Mouse (Mus musculus) kidney, postnatal 0 days (tissue): ENCODE results near the gene Nampt. TPM values are rescaled to one million over a fixed set of nuclear protein-coding genes. Genes with fewer than 3 reads are reported as not detected.
"Not testable (repeated sequence)": the region's sequence is repeated elsewhere in the genome, so short reads cannot be mapped to it uniquely, and the experiment has no call there.

ENCODE experiments used
- ATAC-seq: fragments of 200-750 bp; cut with Nextera tagmentation; replicated peaks from 2 replicates; pipeline ENCODE4 v1.8.0; 2017; ENCODE audit warnings: low read depth, moderate number of reproducible peaks, moderate TSS enrichment, moderate library complexity; ENCODE audit not compliant: low FRiP score
- DNase-seq: peaks from one replicate; pipeline ENCODE4 v3.0.0-alpha.2; 2016; ENCODE audit warnings: low spot score
- H3K27ac ChIP-seq: fragments of 300-500 bp; sonication (generic); 2 replicates; pipeline ENCODE4 v1.5.1; 2014; ENCODE audit warnings: mild to moderate bottlenecking
- H3K27me3 ChIP-seq: fragments of 300-500 bp; sonication (generic); 2 replicates; pipeline ENCODE4 v1.6.1; 2014; ENCODE audit warnings: low read length, mixed read lengths; ENCODE audit not compliant: insufficient read depth
- H3K36me3 ChIP-seq: fragments of 300-500 bp; sonication (generic); 2 replicates; pipeline ENCODE4 v1.6.1; 2014; ENCODE audit warnings: low read length, mixed read lengths; ENCODE audit not compliant: insufficient read depth
- H3K4me1 ChIP-seq: fragments of 300-500 bp; sonication (generic); replicated peaks from 2 replicates; pipeline ENCODE4 v1.6.1; 2014; ENCODE audit warnings: antibody characterized with exemption, low read length, mixed read lengths; ENCODE audit not compliant: insufficient read depth
- H3K4me2 ChIP-seq: fragments of 300-500 bp; sonication (generic); 2 replicates; pipeline ENCODE4 v1.6.1; 2014; ENCODE audit warnings: mild to moderate bottlenecking, low read length, moderate library complexity, mixed read lengths
- H3K4me3 ChIP-seq: fragments of 300-500 bp; sonication (generic); replicated peaks from 2 replicates; pipeline ENCODE4 v1.5.1; 2014; ENCODE audit warnings: low read depth, low read length
- H3K9ac ChIP-seq: fragments of 300-500 bp; sonication (generic); 2 replicates; pipeline ENCODE4 v1.6.1; 2014; ENCODE audit warnings: low read depth, low read length
- H3K9me3 ChIP-seq: fragments of 300-500 bp; sonication (generic); replicated peaks from 2 replicates; pipeline ENCODE4 v1.6.1; 2016; ENCODE audit warnings: low read length, inconsistent platforms, mixed read lengths
- CTCF ChIP-seq: IDR thresholded peaks from 2 replicates; pipeline ENCODE4 v1.5.1; 2016; ENCODE audit warnings: antibody characterized with exemption, low read depth, mild to moderate bottlenecking, moderate library complexity
- WGBS: fragments of 180-500 bp; shearing (Covaris S2); extraction: QIAGEN DNeasy Blood & Tissue Kit; methylation state at CpG from one replicate; pipeline ENCODE4 v1.1.7; 2014; 5-methylcytosine and 5-hydroxymethylcytosine counted together
- polyA plus RNA-seq: library from polyadenylated mRNA; unstranded; fragments of >200 nt; fragmentation: Nextera tagmentation; extraction: Ambion mirVana; gene quantifications from 2 replicates; pipeline ENCODE4 v1.2.1, GENCODE M21; 2015

The Nampt gene
- polyA plus RNA-seq, 1 experiment from 2014 or later = 26.8 TPM

- ATAC-seq = no peak
- Histone ChIP-seq H3K9ac (no peak overlapping the region), H3K36me3 (no peaks in the 10 kb centered on the region), H3K4me2 (no peak overlapping the region), H3K9me3 (no peaks in the 10 kb centered on the region), H3K4me1 (no peaks in the 10 kb centered on the region), H3K27ac (no peak overlapping the region), H3K4me3 (no peak overlapping the region), H3K27me3 (no peaks in the 10 kb centered on the region)
- WGBS = 82% methylated on average over 3 of the region's 3 CpGs
- no peak for TF ChIP-seq CTCF
- DNase-seq = no peak
Measured at GRCm38 (mm10) chr12:32879371-32879770, 60.0 kb downstream of the Nampt start.

GRCm38 (mm10) chr12:32884356-32884755 is 65.0 kb downstream of the Nampt start:
- 54% methylated on average over 9 of the region's 9 CpGs for WGBS
- ATAC-seq = no peak
- no peaks in the 10 kb centered on the region for H3K4me1 ChIP-seq
- no peak for TF ChIP-seq CTCF
- H3K9me3 ChIP-seq = no peaks in the 10 kb centered on the region
- no peak for DNase-seq
- H3K27ac ChIP-seq = no peak overlapping the region
- H3K4me3 ChIP-seq = no peak overlapping the region
- H3K4me2 ChIP-seq = no peak overlapping the region
- H3K36me3 ChIP-seq = no peaks in the 10 kb centered on the region
- H3K9ac ChIP-seq = no peak overlapping the region
- no peaks in the 10 kb centered on the region for H3K27me3 ChIP-seq

GRCm38 (mm10) chr12:32885041-32885440 is 65.7 kb downstream of the Nampt start:
- WGBS = 28% methylated on average over 2 of the region's 2 CpGs
- TF ChIP-seq CTCF = no peak
- no peak for DNase-seq

GRCm38 (mm10) chr12:32886353-32886752 is 67.0 kb downstream of the Nampt start:
- no peaks in the 10 kb centered on the region for H3K36me3 ChIP-seq
- no peak overlapping the region for H3K27ac ChIP-seq
- WGBS = 67% methylated on average over 2 of the region's 2 CpGs
- TF ChIP-seq CTCF = no peak
- H3K4me1 ChIP-seq = no peaks in the 10 kb centered on the region
- no peak for DNase-seq
- H3K27me3 ChIP-seq = no peaks in the 10 kb centered on the region
- no peaks in the 10 kb centered on the region for H3K9me3 ChIP-seq
- H3K4me2 ChIP-seq = no peak overlapping the region
- no peak for ATAC-seq
- no peak overlapping the region for H3K4me3 ChIP-seq
- H3K9ac ChIP-seq = no peak overlapping the region

More at GRCm38 (mm10) chr12:32885041-32885440, 65.7 kb downstream of the Nampt start:
- H3K9ac ChIP-seq = no peak overlapping the region
- H3K4me1 ChIP-seq = no peaks in the 10 kb centered on the region
- no peak for ATAC-seq
- no peak overlapping the region for H3K4me3 ChIP-seq
- H3K9me3 ChIP-seq = no peaks in the 10 kb centered on the region
- no peak overlapping the region for H3K4me2 ChIP-seq
- no peaks in the 10 kb centered on the region for H3K27me3 ChIP-seq
- no peak overlapping the region for H3K27ac ChIP-seq
- no peaks in the 10 kb centered on the region for H3K36me3 ChIP-seq

GRCm38 (mm10) chr12:32888226-32888625 is 68.9 kb downstream of the Nampt start:
- 94% methylated on average over 3 of the region's 3 CpGs for WGBS
- DNase-seq = no peak
- Histone ChIP-seq H3K4me2 (no peak overlapping the region), H3K27me3 (no peaks in the 10 kb centered on the region), H3K9ac (no peak overlapping the region), H3K27ac (no peak overlapping the region), H3K4me3 (no peak overlapping the region), H3K9me3 (no peaks in the 10 kb centered on the region), H3K36me3 (no peaks in the 10 kb centered on the region), H3K4me1 (no peaks in the 10 kb centered on the region)
- no peak for ATAC-seq
- TF ChIP-seq CTCF = no peak

GRCm38 (mm10) chr12:32889846-32890245 is 70.5 kb downstream of the Nampt start:
- H3K4me3 ChIP-seq = no peak overlapping the region

GRCm38 (mm10) chr12:32890455-32890854 is 71.1 kb downstream of the Nampt start:
- TF ChIP-seq CTCF = no peak
- H3K4me2 ChIP-seq = no peak overlapping the region
- H3K4me3 ChIP-seq = no peak overlapping the region
- ATAC-seq = no peak
- no peaks in the 10 kb centered on the region for H3K4me1 ChIP-seq
- no peak overlapping the region for H3K9ac ChIP-seq
- peak; percentile 40 for DNase-seq
- H3K36me3 ChIP-seq = no peaks in the 10 kb centered on the region
- 54% methylated on average over 4 of the region's 4 CpGs for WGBS
- no peak overlapping the region for H3K27ac ChIP-seq
- no peaks in the 10 kb centered on the region for H3K9me3 ChIP-seq
- no peaks in the 10 kb centered on the region for H3K27me3 ChIP-seq

More at GRCm38 (mm10) chr12:32889846-32890245, 70.5 kb downstream of the Nampt start:
- H3K36me3 ChIP-seq = no peaks in the 10 kb centered on the region
- no peaks in the 10 kb centered on the region for H3K9me3 ChIP-seq
- H3K4me2 ChIP-seq = no peak overlapping the region
- no peak for ATAC-seq
- no peak for DNase-seq
- no peak overlapping the region for H3K27ac ChIP-seq
- WGBS = 85% methylated on average over 5 of the region's 5 CpGs
- H3K4me1 ChIP-seq = no peaks in the 10 kb centered on the region
- H3K27me3 ChIP-seq = no peaks in the 10 kb centered on the region
- TF ChIP-seq CTCF = no peak
- H3K9ac ChIP-seq = no peak overlapping the region

GRCm38 (mm10) chr12:32891271-32891670 is 71.9 kb downstream of the Nampt start:
- not testable (repeated sequence) for H3K36me3 ChIP-seq, H3K27me3 ChIP-seq, H3K4me2 ChIP-seq, H3K9ac ChIP-seq, H3K4me1 ChIP-seq, H3K27ac ChIP-seq, H3K9me3 ChIP-seq, H3K4me3 ChIP-seq, DNase-seq, ATAC-seq
- 89% methylated on average over 13 of the region's 13 CpGs for WGBS
